Mouse (Mus musculus): ENCODE measurements at regions not wholly inside any gene's neighbourhood (a gene's known extent, or its start where the extent isn't known, plus 50 kb on each side); places are given as distances from the start of the nearest gene placed in this dataset.

DNA sequence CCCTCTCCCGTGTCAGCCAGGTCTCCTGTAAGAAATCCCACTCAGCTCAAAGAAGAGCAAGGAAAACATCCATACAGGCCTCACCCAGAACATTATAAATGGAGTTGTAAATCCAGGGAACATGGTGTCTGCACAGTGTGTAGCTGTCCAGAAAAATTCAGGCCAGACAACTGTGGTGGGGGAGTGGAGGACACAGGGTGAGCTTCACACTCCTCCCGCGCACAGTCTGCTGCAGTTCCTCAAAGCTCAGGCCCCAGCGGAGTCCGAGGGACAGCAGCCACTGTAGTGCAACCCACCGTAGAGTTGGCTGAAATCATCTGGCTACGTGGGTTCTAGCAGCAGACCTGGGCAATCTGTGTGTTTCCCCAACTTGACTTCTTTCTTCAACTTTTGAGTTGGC is 62.9 kb upstream of the Klf4 start:
- no peak for DNase-seq

DNA sequence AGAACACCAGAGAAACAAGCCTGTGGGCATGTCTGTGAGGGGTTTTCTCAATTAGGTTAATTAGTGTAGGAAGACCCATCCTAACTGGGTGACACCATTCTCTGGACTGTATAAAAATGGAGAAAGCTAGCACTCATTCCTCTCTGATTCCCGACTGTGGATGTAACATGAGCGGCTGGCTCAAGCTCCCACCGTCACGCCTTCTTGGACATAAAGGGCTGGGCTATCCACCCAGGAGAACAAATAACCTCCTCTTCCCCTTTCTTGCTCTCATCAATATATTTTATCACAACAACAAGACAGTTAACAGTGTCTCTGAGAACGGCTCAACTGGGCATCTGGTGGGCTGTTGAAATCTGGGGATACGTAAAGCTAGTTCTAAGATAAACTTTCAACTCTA is 62.4 kb upstream of the Klf4 start:
- DNase-seq, result no peak

DNA sequence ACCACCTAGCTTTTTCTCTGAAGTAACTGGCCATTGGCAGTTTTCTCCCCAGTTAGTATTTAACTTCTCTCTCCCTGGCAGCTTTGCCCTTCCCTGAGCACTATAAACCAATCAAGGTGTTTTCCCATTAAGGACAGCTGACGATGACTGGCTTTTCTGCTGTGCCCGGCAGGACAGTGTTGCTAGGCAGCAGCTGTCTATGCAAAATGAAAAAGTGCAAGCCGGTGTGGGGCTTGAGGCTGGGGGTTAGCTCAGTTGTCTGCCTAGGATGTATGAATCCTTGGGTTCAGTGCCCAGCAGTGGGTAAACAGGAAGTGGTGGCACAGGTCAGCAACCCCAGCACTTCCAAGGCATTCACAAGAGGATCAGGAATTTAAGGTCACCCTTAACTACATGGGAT is 60.9 kb upstream of the Klf4 start:
- DNase-seq, result peak; percentile 6

DNA sequence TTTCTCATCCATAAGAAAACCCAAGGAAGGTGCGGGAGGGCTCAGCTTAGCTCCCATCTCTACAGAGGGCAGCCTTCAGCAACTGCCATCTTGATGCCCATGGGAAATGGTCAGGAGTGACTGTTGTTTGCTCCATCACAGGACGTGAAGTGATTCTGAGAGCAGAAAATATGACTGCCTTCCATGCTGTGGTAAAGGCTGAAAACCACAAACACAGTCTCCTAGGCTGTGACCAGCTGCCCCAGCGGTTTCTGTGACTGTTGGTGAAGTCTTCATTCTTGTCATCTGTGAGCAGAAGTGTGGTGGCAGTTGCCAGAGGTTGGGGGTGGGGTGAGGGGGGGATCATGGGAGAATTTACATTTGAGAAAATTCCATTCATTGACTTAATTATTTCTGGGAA is 53.9 kb upstream of the Klf4 start:
- DNase-seq, result no peak

DNA sequence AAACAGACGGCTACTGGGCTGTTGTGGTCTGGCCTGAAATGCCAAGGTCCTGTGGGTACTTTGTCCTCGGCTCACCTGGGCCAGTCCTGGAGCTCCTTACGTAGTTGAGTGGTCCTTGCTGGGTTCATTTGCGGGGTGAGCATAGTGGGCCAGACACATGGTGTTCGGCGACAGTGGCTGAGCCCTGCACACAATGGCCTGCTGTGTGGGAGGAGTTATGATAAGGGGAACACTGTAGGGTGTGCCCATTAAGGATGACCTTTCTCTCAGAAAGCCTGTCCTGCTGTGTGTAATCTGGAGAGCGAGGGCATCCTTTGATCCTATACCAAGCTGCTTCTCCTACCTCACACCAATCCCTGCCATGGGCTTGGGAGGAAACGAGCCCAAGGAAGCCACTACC is 51.3 kb upstream of the Klf4 start:
- DNase-seq, result no peak

Data from kidney, adult 11 months (tissue).